Mouse (Mus musculus) left cerebral cortex, postnatal 4 days (tissue): Measurements from ENCODE around the gene 3830403N18Rik. TPM values are rescaled to one million over a fixed set of nuclear protein-coding genes. Genes with fewer than 3 reads are reported as not detected.
"Not testable (repeated sequence)": the region's sequence is repeated elsewhere in the genome, so short reads cannot be mapped to it uniquely, and the experiment has no call there.

Experiments used
- DNase-seq: peaks from one replicate; pipeline ENCODE4 v3.0.0-alpha.2; 2022
- intact Hi-C: fragments of 180-260 bp; cut with DNase I; formaldehyde crosslinking; loops from one replicate; pipeline ENCODE4 v1.15.1; 2025
- total RNA-seq, 2 experiments: library from RNA; stranded (reverse); gene quantifications; 2 replicates each; pipeline ENCODE4 v1.2.3; 2021

The 3830403N18Rik gene
- not detected for total RNA-seq

DNA sequence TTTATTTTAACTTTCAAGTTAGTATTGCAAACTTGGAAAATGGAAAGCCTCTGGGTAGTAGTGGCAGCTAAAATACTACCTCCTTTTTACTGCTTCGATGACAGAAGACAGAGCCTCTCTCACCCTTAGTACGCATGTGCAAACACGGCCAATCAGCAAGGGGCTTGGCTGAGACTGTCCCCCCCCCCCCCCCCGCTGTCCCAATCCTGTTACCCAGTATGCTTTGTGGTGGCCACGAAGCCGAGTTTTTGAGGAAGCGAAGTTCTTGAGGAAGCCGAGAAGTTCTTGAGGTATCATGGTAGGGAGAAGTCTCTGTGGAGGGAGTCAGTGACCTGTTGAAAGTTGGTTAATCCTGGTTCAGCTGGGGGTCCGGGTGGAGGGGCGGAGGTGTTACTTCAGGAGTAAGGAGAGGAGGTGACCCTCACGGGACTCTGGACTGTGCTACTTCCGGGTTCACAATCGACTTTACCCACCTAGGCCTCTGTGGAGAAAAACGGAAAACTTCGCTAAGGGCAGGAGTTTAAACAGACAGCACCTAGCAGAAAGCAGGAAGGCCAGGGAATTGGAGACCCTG lies at the start of gene 3830403N18Rik:
3830403N18Rik (plus strand) TSS at position 237 of the 574 bp plus-strand sequence.
- intact Hi-C loops, DNase-seq: not testable (repeated sequence)

DNA sequence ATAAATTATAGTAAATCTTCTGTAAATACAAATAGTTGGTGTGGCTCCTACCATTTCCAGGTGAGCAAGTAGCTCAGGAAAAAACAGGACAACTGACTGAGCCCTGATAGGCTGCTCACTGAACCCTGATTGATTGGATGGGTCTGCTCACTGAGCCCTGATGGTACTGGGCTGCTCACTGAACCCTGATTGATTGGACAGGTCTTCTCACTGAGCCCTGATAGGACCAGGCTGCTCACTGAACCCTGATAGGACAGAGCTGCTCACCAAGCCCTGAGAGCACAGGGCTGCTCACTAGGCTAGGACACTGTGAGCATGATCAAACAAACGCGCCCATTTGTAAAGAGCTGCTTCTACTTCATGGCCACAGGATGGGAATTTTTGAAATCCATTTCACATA lies 15.0 kb downstream of the 3830403N18Rik start:
- DNase-seq, result no peak
- intact Hi-C loops, result no loop called here

DNA sequence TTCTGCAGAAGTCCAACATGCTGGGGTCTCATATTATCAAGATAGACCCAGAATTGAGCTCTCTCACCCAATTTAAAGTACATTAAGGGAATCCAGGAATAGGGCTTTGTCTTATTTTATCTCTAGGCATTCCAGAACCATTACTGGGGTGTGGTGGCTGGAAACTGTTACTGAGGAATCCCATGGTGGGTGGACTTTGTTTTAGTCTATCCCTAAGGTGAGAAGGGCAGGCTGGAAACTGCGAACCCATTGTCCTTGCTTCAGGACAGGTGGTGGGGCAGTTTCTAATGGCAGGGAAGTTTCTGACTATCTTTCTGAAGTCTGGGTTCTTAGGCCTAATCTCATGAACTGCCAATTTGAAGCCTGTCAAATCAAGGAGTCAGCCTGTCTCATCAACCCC lies 50.1 kb downstream of the 3830403N18Rik start:
- DNase-seq, intact Hi-C loops: not testable (repeated sequence)

Other genes starting within 250 kb of the 3830403N18Rik start
- not detected for gene Gm773, start 76.3 kb downstream of the 3830403N18Rik start, total RNA-seq
- gene Zfp449, start 209.8 kb downstream of the 3830403N18Rik start, total RNA-seq, result 1 to 10 TPM; 5.6 to 5.7 TPM
- gene Smim10l2a, start 238.0 kb downstream of the 3830403N18Rik start, total RNA-seq, result 10 to 100 TPM; 35.4 to 37.0 TPM